Mouse (Mus musculus) Patski (cell line): ENCODE measurements at regions not wholly inside any gene's neighbourhood (a gene's known extent, or its start where the extent isn't known, plus 50 kb on each side); places are given as distances from the start of the nearest gene placed in this dataset.

Experiments
- ATAC-seq: fragments of 100-300 bp; one replicate; pipeline ENCODE4 v1.8.0; 2021
- CTCF ChIA-PET: fragments of 350-600 bp; sonication (Branson Sonifier 250); formaldehyde crosslinking; loops from one replicate; lab custom pipeline; 2022; ENCODE audit warnings: inconsistent platforms; lab: Charles Lee
- POLR2A ChIA-PET: fragments of 350-600 bp; sonication (Branson Sonifier 250); formaldehyde crosslinking; loops from one replicate; lab custom pipeline; 2022; ENCODE audit warnings: antibody characterized with exemption, inconsistent platforms; lab: Charles Lee
- DNase-seq: peaks from one replicate; pipeline ENCODE4 v3.0.0-alpha.2; 2011; ENCODE audit warnings: low read depth, low spot score
- H3K27me3 ChIP-seq: fragments of 371-371 bp; one replicate; pipeline ENCODE4 v1.5.1; 2021
- CTCF ChIP-seq: fragments of 100-300 bp; IDR thresholded peaks from one replicate; pipeline ENCODE4 v1.5.1; 2021
- in situ Hi-C: fragments of 300-500 bp; cut with MboI; formaldehyde crosslinking; loops from 3 replicates; pipeline ENCODE4 v1.11.1; 2018; ENCODE audit warnings: low pct_unique_long_range_greater_than_20kb, mixed read lengths

DNA sequence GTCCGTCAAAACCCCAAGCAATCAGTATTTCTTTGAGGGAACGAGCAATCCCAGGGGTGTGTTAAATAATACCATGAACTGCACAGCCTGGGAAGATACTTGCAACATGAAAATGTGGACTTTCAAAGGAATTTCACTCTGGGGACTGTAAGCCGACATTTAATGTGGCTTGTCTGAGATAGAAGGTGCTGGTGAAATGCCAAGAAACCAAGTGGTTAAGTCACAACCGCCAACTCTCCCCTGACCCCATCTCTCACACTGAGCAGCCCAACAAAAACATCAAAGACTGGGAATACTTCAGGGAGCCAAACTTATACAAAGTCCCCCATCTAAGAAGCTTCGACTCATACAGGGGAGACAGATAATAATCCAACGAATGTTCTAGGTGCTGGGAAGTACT, 150.0 kb upstream of the Dynlrb2 start:
- peaks cover 6% of the 10 kb centered on the region for H3K27me3 ChIP-seq
- POLR2A ChIA-PET = no interaction called here
- no peak for TF ChIP-seq CTCF
- in situ Hi-C loops = no loop called here
- DNase-seq = no peak
- CTCF ChIA-PET = no interaction called here
- no peak for ATAC-seq

DNA sequence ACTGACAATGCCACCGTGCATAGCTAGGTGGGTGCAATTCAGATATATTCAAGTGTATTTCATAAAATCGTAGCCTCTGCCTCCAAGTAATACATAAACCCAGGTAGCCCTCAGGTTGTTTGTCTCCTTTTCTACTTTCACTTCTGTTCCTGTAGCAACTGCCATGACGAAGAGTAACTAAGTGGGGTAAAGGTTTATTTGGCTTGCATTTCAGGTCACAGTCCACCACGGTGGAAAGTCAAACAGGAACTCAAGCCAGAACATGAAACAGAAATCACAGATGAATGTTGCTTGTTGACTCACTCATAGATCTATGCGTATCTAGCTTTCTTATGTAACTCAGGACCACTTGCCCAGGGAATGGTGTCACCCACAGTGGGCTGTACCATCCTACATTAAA, 150.9 kb upstream of the Dynlrb2 start:
- CTCF ChIA-PET = interaction anchor here (1.6 kb wide), 1 partner anchor 8 kb away, joined by 3 read pairs; no protein-coding TSS in a partner anchor
- POLR2A ChIA-PET = no interaction called here
- in situ Hi-C loops = no loop called here
- TF ChIP-seq CTCF = no peak
- DNase-seq (no peak), ATAC-seq (no peak)
- peaks cover 6% of the 10 kb centered on the region for H3K27me3 ChIP-seq

DNA sequence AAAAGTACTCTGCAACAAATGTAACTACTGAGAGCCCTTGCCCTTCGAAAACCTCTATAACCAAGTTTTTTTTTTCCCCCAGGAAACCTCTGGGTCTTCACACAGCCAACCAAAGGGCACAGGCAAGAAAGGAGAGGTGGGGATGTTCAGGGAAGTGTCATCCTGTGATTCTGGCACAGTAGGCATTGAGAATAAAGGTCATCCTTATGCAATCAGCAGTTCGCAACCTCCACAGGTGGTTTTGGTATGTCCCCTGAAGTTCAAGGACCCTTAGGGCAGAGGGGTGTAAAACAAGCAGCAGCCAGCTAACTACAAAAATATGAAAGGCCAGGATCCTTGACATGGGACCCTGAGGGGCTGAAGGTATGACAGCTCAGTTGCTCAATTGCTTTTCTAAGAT, 152.1 kb upstream of the Dynlrb2 start:
- ATAC-seq (no peak), DNase-seq (no peak)
- in situ Hi-C loops = no loop called here
- no peak for TF ChIP-seq CTCF
- ChIA-PET POLR2A (interaction anchor here (0.7 kb wide), 1 partner anchor 10 kb away, joined by 4 read pairs; no protein-coding TSS in a partner anchor), CTCF (no interaction called here)
- H3K27me3 ChIP-seq = peaks cover 6% of the 10 kb centered on the region

DNA sequence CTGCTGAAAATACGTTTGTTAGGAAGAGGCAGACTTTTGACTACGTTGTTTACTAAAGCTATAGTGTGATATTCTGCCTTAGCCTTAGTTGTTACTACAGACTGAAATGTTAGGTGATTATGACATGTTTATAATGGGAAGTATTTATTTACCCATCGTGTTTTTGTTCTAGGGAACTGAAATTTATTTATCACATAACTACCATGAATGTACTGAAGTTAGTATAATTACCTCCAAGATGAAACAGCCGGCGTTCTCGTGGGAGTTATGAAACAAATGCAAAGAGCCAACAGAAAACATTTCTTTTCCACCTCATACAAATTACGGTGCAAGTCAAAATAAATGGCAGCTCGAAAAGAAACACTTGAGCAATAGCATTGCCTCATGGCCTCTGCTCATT, 155.8 kb upstream of the Dynlrb2 start:
- CTCF ChIA-PET = no interaction called here
- in situ Hi-C loops = no loop called here
- no peaks in the 10 kb centered on the region for H3K27me3 ChIP-seq
- POLR2A ChIA-PET = no interaction called here
- ATAC-seq (no peak), DNase-seq (no peak)
- TF ChIP-seq CTCF = no peak

DNA sequence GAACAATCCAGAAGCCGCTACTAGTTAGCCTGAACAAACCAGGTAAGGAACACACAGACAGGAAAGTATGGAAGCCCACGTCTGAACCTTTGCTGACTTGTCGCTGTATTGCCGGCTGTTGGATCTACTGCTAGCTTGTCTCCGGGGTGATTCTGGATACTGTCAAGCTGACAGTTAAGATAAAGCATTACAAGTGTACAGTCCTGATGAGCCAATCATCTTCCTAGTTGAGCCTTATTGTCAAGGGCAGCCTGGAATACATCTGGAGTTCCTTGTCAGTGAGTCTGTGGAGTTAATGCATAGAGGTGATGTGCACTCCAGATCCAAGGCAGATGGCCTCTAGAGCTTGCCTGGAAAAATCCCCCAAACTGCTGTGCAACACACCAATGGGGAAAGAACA, 157.8 kb upstream of the Dynlrb2 start:
- TF ChIP-seq CTCF = no peak
- POLR2A ChIA-PET = no interaction called here
- no peaks in the 10 kb centered on the region for H3K27me3 ChIP-seq
- no peak for DNase-seq
- no peak for ATAC-seq
- CTCF ChIA-PET = interaction anchor here (1.5 kb wide), 1 partner anchor 16 kb away, joined by 3 read pairs; no protein-coding TSS in a partner anchor
- in situ Hi-C loops = no loop called here

DNA sequence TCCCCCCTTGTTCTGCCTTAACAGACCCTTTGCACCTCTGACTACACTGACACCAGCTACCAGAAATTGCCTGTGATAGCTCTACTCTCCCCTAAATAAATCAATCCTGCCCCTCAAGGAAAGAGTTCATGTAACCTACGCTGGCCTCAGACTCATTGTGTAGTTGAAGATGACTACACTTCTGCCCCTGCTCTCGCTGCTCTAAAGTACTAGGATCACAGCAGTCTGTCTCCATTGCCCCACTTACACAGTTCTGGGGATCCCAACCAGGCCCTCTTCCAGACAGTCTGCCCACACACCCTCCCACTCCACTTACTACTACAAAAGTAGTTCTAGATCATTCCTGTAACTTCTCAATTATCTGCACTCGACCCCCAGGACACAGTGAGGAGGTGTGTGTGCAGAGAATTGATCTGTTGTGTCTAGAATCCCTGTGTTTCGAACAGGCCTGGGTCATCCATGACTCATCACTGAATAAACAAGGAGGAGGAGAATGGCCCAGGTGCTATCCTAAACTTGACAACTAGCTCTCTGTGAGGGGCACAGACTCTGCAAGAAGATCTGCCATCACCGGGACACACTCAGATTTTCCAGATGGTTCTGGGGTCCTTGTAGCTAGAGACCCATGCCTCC, 160.1 kb upstream of the Dynlrb2 start:
- no peak for TF ChIP-seq CTCF
- no peak for ATAC-seq
- ChIA-PET POLR2A (no interaction called here), CTCF (no interaction called here)
- in situ Hi-C loops = no loop called here
- no peaks in the 10 kb centered on the region for H3K27me3 ChIP-seq
- DNase-seq = no peak

DNA sequence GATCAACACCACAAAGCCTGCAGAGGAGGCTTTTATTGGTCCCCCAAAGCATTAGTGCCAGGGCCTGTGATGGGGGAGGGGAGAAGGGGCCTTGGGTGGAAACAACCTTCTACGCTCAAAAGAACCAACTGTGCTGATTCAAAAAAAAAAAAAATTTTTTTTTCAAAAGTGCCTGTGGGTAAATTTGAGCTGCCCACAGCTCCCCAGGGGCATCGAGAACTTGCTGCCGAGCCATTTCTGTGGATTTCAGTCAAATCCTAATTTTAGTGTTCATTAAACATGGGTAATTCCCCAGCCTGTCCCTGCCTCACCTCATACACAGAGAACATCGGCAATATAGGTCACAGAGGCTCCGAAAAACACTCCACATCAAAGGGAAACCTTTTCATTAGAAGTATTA, 161.2 kb upstream of the Dynlrb2 start:
- CTCF ChIA-PET = no interaction called here
- no peak for TF ChIP-seq CTCF
- DNase-seq = no peak
- POLR2A ChIA-PET = no interaction called here
- ATAC-seq = no peak
- in situ Hi-C loops = no loop called here
- no peaks in the 10 kb centered on the region for H3K27me3 ChIP-seq

DNA sequence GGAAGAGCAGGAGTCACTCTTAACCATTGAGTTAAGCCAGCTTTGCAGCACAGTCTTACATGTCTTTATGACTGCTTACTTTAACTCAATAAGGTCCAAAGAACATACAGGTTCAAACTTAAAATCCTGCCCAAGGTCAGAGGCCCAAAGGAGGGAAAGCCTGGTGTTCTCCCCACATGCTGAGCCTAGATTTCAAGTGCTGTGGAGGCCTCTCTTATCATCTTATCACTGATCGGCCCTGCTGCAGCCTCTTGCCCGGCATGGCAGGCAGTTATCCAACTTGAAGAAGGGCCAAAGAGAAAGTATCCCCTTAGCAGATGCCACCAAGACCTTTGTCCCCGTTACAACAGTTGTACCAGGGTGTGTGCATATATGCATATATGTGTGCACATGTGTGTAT, 170.0 kb upstream of the Dynlrb2 start:
- ChIA-PET CTCF (no interaction called here), POLR2A (no interaction called here)
- peaks cover 4% of the 10 kb centered on the region for H3K27me3 ChIP-seq
- no peak for TF ChIP-seq CTCF
- no peak for ATAC-seq
- in situ Hi-C loops = no loop called here
- DNase-seq = no peak

DNA sequence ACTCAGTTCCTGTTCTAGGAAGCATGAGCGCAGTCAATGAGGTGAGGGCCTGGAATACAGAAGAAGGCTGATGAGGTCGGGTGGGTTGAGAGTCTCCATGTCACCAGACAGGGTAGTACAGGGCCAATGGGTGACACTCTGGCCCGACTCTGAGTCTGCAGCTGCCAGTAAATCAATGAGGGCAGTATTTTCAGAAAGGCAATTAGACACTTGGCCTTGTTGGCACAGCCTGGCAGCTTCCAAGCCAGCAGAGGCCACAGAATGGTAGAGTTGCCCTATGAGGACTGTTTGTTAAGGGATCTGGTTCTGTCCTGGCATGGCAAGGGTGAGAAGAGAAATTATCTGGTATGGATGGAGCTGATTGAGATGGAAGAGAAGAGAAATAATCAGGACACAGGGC, 170.7 kb upstream of the Dynlrb2 start:
- ChIA-PET CTCF (no interaction called here), POLR2A (no interaction called here)
- in situ Hi-C loops = no loop called here
- no peak for TF ChIP-seq CTCF
- peaks cover 4% of the 10 kb centered on the region for H3K27me3 ChIP-seq
- no peak for DNase-seq
- ATAC-seq = no peak

DNA sequence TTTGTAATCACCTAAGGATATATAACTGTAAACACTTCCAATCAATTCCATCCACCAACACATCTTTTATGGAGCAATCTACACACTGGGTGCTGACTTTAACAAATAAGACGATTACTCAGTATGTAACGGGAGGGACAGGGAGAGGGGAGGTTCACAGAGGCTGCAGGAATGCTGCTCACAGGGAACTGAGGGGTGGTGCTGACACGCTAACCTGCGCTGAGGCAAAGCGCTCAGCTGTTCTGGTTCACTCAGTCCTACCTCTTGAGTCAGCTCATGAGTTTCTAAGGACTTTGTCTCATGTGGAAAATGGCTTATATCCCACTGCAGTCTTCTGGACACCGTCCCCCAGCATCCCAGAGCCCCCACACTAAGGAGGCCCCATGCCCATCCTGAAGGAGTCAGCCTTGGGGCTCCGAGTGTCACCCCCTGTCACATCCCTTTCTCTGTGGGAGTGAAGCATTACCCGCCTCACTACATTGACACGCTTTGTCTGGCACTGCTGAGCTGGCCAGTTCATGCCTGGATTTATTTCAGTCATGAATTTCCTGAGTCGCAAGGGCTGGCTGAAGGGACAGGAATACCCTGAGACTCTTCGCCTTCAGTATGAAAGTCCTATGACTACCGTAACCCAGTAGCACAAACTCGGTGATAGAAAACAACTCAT, 184.6 kb upstream of the Dynlrb2 start:
- CTCF ChIA-PET = no interaction called here
- POLR2A ChIA-PET = no interaction called here
- ATAC-seq (no peak), DNase-seq (no peak)
- in situ Hi-C loops = no loop called here
- TF ChIP-seq CTCF = no peak
- H3K27me3 ChIP-seq = peaks cover 12% of the 10 kb centered on the region

DNA sequence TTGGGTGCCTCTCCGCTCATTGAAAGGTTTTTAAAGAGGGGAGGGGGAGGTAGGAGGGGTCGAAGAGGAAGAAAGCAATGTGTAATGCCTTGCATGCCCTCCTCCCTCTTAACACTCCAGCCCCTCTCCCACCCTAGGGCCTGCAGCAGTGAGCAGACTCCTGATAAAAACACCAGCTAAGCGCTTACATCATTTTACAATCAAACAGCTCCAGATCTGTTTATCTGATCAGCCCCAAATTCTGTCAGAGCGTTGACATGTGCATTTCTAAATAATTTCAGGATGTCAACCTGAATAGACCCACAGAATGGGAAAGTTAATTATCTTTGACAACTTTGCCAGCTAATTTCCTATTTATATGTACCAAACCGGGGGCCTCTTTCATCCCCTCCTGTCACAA, 189.4 kb upstream of the Dynlrb2 start:
- ChIA-PET POLR2A (no interaction called here), CTCF (no interaction called here)
- no peak for TF ChIP-seq CTCF
- in situ Hi-C loops = no loop called here
- peaks cover 13% of the 10 kb centered on the region for H3K27me3 ChIP-seq
- ATAC-seq (no peak), DNase-seq (no peak)
